Mouse (Mus musculus) MEL (cell line): ENCODE measurements around the gene Stk39. TPM values are rescaled to one million over a fixed set of nuclear protein-coding genes. Genes with fewer than 3 reads are reported as not detected.

Experiments
- DNase-seq: peaks from one replicate; pipeline ENCODE4 v3.0.0; 2011; ENCODE audit warnings: low read depth, low spot score
- H3K27ac ChIP-seq: 2 replicates; pipeline ENCODE4 v1.5.1; 2012; ENCODE audit warnings: low read depth, mild to moderate bottlenecking, control low read depth, low read length, moderate library complexity; ENCODE audit not compliant: control insufficient read depth
- H3K27me3 ChIP-seq, 2 experiments: fragments of 150-350 bp in 1 of 2; sonication (generic) in 1 of 2; 2 replicates each; pipeline ENCODE4 v1.6.1; 2012; ENCODE audit warnings: low read length in 2 of 2, mild to moderate bottlenecking in 2 of 2, improper control_type of control experiment in 1 of 2, moderate library complexity in 1 of 2; ENCODE audit not compliant: insufficient read depth in 2 of 2, control insufficient read depth in 1 of 2
- H3K36me3 ChIP-seq, 2 experiments: 2 replicates each; pipeline ENCODE4 v1.6.1; 2012 to 2014; ENCODE audit warnings: low read length in 2 of 2, improper control_type of control experiment in 1 of 2, inconsistent platforms in 1 of 2, mild to moderate bottlenecking in 1 of 2; ENCODE audit not compliant: insufficient read depth in 2 of 2, control insufficient read depth in 1 of 2
- H3K4me1 ChIP-seq, 2 experiments: fragments of 150-350 bp in 1 of 2; sonication (generic) in 1 of 2; 2 replicates each; pipeline ENCODE4 v1.6.1; 2012; ENCODE audit warnings: low read length in 2 of 2, improper control_type of control experiment in 1 of 2, mild to moderate bottlenecking in 1 of 2; ENCODE audit not compliant: insufficient read depth in 2 of 2, control insufficient read depth in 1 of 2
- H3K4me3 ChIP-seq, 2 experiments: fragments of 150-350 bp in 1 of 2; sonication (generic) in 1 of 2; 2 replicates each; pipeline ENCODE4 v1.5.1; 2012; ENCODE audit warnings: low read depth in 2 of 2, low read length in 2 of 2, mild to moderate bottlenecking in 2 of 2, moderate library complexity in 2 of 2, control low read depth in 1 of 2, improper control_type of control experiment in 1 of 2; ENCODE audit not compliant: control insufficient read depth in 1 of 2, insufficient read depth in 1 of 2
- H3K79me2 ChIP-seq: 2 replicates; pipeline ENCODE4 v1.6.1; 2012; ENCODE audit warnings: mild to moderate bottlenecking, low read length, moderate library complexity; ENCODE audit not compliant: control insufficient read depth, poor library complexity, insufficient read depth
- H3K9ac ChIP-seq: 2 replicates; pipeline ENCODE4 v1.6.1; 2012; ENCODE audit warnings: low read depth, mild to moderate bottlenecking, control low read depth, low read length, moderate library complexity; ENCODE audit not compliant: control insufficient read depth, poor library complexity, severe bottlenecking
- H3K9me3 ChIP-seq: fragments of 150-350 bp; sonication (generic); replicated peaks from 2 replicates; pipeline ENCODE4 v1.6.1; 2012; ENCODE audit warnings: mild to moderate bottlenecking, low read length, improper control_type of control experiment, moderate library complexity; ENCODE audit not compliant: insufficient read depth
- CHD2 ChIP-seq: IDR thresholded peaks from 2 replicates; pipeline ENCODE4 v1.6.1; 2011; ENCODE audit warnings: low read length, improper control_type of control experiment
- ELF1 ChIP-seq: IDR thresholded peaks from 2 replicates; pipeline ENCODE4 v1.6.1; 2014; ENCODE audit warnings: low read depth, mild to moderate bottlenecking, inconsistent platforms, low read length, improper control_type of control experiment, moderate library complexity
- GABPA ChIP-seq: IDR thresholded peaks from 2 replicates; pipeline ENCODE4 v1.6.1; 2012; ENCODE audit warnings: low read depth, mild to moderate bottlenecking, inconsistent platforms, low read length, improper control_type of control experiment, moderate library complexity
- GATA1 ChIP-seq: IDR thresholded peaks from 2 replicates; pipeline ENCODE4 v1.6.1; 2011; ENCODE audit warnings: low read depth, low read length, improper control_type of control experiment
- MAZ ChIP-seq: IDR thresholded peaks from 2 replicates; pipeline ENCODE4 v1.6.1; 2012; ENCODE audit warnings: low read depth, mild to moderate bottlenecking, inconsistent platforms, low read length, improper control_type of control experiment
- NELFE ChIP-seq: IDR thresholded peaks from 2 replicates; pipeline ENCODE4 v1.6.1; 2011; ENCODE audit warnings: low read depth, low read length, improper control_type of control experiment
- NRF1 ChIP-seq: IDR thresholded peaks from 2 replicates; pipeline ENCODE4 v1.6.1; 2014; ENCODE audit warnings: low read depth, mild to moderate bottlenecking, inconsistent platforms, low read length, improper control_type of control experiment, moderate library complexity; ENCODE audit not compliant: poor library complexity, insufficient read depth, severe bottlenecking
- POLR2AphosphoS2 ChIP-seq: IDR thresholded peaks from 2 replicates; pipeline ENCODE4 v1.6.1; 2011; ENCODE audit warnings: low read length, improper control_type of control experiment
- RCOR1 ChIP-seq: IDR thresholded peaks from 2 replicates; pipeline ENCODE4 v1.6.1; 2012; ENCODE audit warnings: low read depth, mild to moderate bottlenecking, inconsistent platforms, low read length, improper control_type of control experiment
- SMC3 ChIP-seq: IDR thresholded peaks from 2 replicates; pipeline ENCODE4 v1.6.1; 2011; ENCODE audit warnings: low read depth, low read length, improper control_type of control experiment
- TCF12 ChIP-seq: IDR thresholded peaks from 2 replicates; pipeline ENCODE4 v1.6.1; 2014; ENCODE audit warnings: low read depth, mild to moderate bottlenecking, inconsistent platforms, low read length, improper control_type of control experiment, moderate library complexity
- ZKSCAN1 ChIP-seq: IDR thresholded peaks from 2 replicates; pipeline ENCODE4 v1.6.1; 2012; ENCODE audit warnings: low read depth, mild to moderate bottlenecking, inconsistent platforms, low read length, improper control_type of control experiment, moderate library complexity
- ZNF384 ChIP-seq: IDR thresholded peaks from 2 replicates; pipeline ENCODE4 v1.6.1; 2012; ENCODE audit warnings: low read depth, mild to moderate bottlenecking, inconsistent platforms, low read length, improper control_type of control experiment
- polyA plus RNA-seq, 2 experiments: library from polyadenylated mRNA; stranded (reverse) in 1 of 2; unstranded in 1 of 2; fragments of >175 nt in 1 of 2; fragments of >200 nt in 1 of 2; gene quantifications; 2 replicates each; pipeline versions ENCODE4 v1.2.1 to v1.2.4; 2012; ENCODE audit warnings: low replicate concordance in 2 of 2, low read depth in 1 of 2; ENCODE audit not compliant: insufficient read length in 2 of 2, insufficient read depth in 1 of 2, missing spikeins in 1 of 2
- total RNA-seq: library from RNA; depleted of rRNA; stranded (reverse); fragments of 300-350 nt; gene quantifications from 2 replicates; pipeline ENCODE4 v1.2.3, GENCODE M21; 2012

The Stk39 gene
- total and polyA plus RNA-seq, 3 experiments, result not detected

DNA sequence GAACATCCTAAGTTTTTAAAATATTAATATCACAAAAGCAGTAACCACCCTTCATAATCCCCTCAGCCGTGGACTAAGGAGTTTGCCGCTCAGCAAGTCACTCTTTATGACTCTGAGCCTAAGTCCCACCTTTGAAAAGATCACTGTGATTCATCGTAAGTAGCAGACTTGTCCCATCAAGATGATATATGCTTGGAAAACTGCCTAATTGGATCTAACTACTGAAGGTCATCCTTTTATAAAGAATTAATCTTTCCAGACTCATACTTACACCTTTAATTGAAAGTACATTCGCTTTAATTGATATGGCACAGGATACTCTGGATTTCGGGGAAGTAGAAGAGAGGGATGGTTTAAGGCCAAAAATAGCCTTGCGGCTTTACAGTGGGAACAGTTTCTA, 201.2 kb downstream of the Stk39 start:
- H3K9me3 ChIP-seq, result no peaks in the 10 kb centered on the region
- no peaks in the 10 kb centered on the region for H3K27me3 ChIP-seq
- TF ChIP-seq TCF12 (no peak), SMC3 (no peak), NELFE (no peak), POLR2AphosphoS2 (no peak), RCOR1 (no peak), ZKSCAN1 (no peak)
- H3K4me1 ChIP-seq, result no peaks in the 10 kb centered on the region
- no peaks in the 10 kb centered on the region for H3K79me2 ChIP-seq
- no peak overlapping the region for H3K27ac ChIP-seq
- H3K4me3 ChIP-seq, result no peak overlapping the region
- H3K9ac ChIP-seq, result no peak overlapping the region
- DNase-seq, result no peak
- H3K36me3 ChIP-seq, result no peaks in the 10 kb centered on the region

GRCm38 (mm10) chr2:68269646-68270045, 202.4 kb downstream of the Stk39 start:
- no peak for DNase-seq
- Histone ChIP-seq H3K4me3 (no peak overlapping the region), H3K27me3 (no peaks in the 10 kb centered on the region), H3K27ac (no peak overlapping the region), H3K4me1 (no peaks in the 10 kb centered on the region), H3K9ac (no peak overlapping the region), H3K79me2 (no peaks in the 10 kb centered on the region), H3K9me3 (no peaks in the 10 kb centered on the region), H3K36me3 (no peaks in the 10 kb centered on the region)
- TF ChIP-seq ELF1, result no peak
- TF ChIP-seq ZNF384, result no peak
- no peak for TF ChIP-seq MAZ
- TF ChIP-seq POLR2AphosphoS2, result no peak
- no peak for TF ChIP-seq CHD2
- TF ChIP-seq NELFE, result no peak
- no peak for TF ChIP-seq ZKSCAN1

DNA sequence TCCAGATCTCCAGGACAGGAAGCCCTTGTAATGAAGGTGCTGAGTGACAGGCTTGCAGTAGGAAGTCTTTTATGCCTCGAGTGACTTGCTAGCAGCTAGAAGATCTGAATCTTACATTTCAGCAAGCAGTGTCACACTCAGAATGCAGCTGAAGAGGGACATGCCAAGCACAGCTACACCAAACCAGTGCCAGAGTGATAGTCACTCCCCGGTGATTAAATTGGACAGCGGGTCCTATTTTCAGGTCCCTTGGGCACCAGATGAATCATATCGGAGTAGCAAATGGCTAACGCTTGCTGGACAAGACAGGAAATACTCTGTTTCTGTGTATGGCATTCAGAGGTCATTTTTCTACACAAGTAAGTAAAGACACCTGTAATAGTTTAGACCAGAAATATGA, 207.2 kb downstream of the Stk39 start:
- Histone ChIP-seq H3K4me3 (no peak overlapping the region), H3K9ac (no peak overlapping the region), H3K79me2 (no peaks in the 10 kb centered on the region), H3K27ac (no peak overlapping the region), H3K36me3 (no peaks in the 10 kb centered on the region), H3K27me3 (no peaks in the 10 kb centered on the region), H3K9me3 (no peaks in the 10 kb centered on the region), H3K4me1 (no peaks in the 10 kb centered on the region)
- TF ChIP-seq GABPA, result no peak
- TF ChIP-seq RCOR1, result no peak
- TF ChIP-seq TCF12, result no peak
- TF ChIP-seq GATA1, result no peak
- TF ChIP-seq NRF1, result no peak
- no peak for TF ChIP-seq ELF1
- DNase-seq, result no peak
